Comparison of ENCODE assay signal across 15 mouse cellular contexts in the genomic region with DNA sequence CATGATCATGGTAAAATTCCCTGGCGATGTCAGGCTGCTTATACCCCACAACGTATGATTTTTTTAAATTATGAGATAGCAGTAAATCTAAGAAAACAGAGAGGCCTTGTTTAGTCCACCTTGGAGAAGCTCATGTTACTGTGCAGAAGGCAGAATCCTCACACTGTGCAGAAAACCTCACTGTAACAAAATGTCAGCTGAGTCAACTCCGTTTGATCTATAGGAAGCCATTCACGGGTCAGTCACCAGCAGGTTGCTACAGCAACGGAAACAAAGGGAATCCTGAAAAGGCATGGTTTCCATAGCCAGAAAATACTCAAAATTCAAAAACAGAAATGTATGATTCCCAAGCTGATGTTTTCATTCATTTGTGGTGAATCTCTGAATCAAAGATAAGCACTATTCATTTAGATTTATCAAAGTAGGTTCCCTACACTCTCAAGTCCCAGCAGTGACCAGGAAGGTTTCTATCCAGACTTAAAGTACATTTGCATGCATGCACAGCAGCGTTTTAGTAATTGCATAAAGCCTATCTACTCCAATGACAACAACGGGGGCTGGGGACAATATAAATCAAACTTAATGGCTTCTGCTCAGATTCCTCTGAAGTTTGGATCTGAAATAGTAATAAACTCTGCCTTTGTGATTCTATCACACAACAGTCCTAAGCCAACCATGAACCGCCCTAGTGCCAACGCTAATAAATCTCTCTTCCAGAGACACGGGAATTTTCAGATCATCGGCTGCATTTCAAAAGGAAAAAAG. TPM values are rescaled to one million over a fixed set of nuclear protein-coding genes. Genes with fewer than 3 reads are reported as not detected.
DNase-seq lines count a peak whose midpoint lies in the region; ATAC-seq and TF ChIP-seq lines count a peak whose summit lies in the region.
"Had no signal": no experiment of that assay in that cellular context is flagged by ENCODE, and none has a peak within 500 bp of the region (broad histone marks: within the 10 kb centered on the region; RNA-seq: fewer than 3 reads in every experiment).

No protein-coding gene starts in this region.

- ATAC-seq in kidney, postnatal 0 days (replicated peaks; ENCODE audit: low FRiP score, low read depth), result peak; percentile 74; the same call in 1 of the 2 replicates
- ATAC-seq in midbrain, embryonic 11.5 days (ENCODE audit: low FRiP score), result peak; percentile 90
- ATAC-seq: CD4-positive, CD25-positive, alpha-beta regulatory T cell, adult 4 months; Patski had no signal

- H3K4me2 ChIP-seq in kidney, postnatal 0 days (ENCODE audit: low read length), result no peak overlapping the region
- no peak overlapping the region for H3K4me2 ChIP-seq in midbrain, embryonic 11.5 days

- H3K4me1 ChIP-seq in kidney, postnatal 0 days (replicated peaks; ENCODE audit: insufficient read depth, low read length), result peaks cover 5% of the 10 kb centered on the region; the same call in 1 of the 2 replicates
- peaks cover 3% of the 10 kb centered on the region; the same call in 1 of the 2 replicates for H3K4me1 ChIP-seq in midbrain, embryonic 11.5 days (ENCODE audit: control insufficient read depth, insufficient read depth, low read length)
- peaks cover 8% of the 10 kb centered on the region; the same call in 1 of the 2 replicates for H3K4me1 ChIP-seq in heart, embryonic 10.5 days

- no peak overlapping the region for H3K9ac ChIP-seq in kidney, postnatal 0 days (ENCODE audit: low read depth, low read length)
- no peak overlapping the region for H3K9ac ChIP-seq in midbrain, embryonic 11.5 days (ENCODE audit: low read length)

- H3K4me3 ChIP-seq in kidney, postnatal 0 days (replicated peaks; ENCODE audit: low read depth, low read length), result no peak overlapping the region
- H3K4me3 ChIP-seq in midbrain, embryonic 11.5 days (ENCODE audit: low read depth, low read length), result no peak overlapping the region
- no peak overlapping the region for H3K4me3 ChIP-seq in heart, embryonic 10.5 days

- no peaks in the 10 kb centered on the region for H3K27me3 ChIP-seq in kidney, postnatal 0 days (ENCODE audit: insufficient read depth, low read length)
- H3K27me3 ChIP-seq in midbrain, embryonic 11.5 days (ENCODE audit: control insufficient read depth, insufficient read depth, low read length), result no peaks in the 10 kb centered on the region
- H3K27me3 ChIP-seq in heart, embryonic 10.5 days (ENCODE audit: insufficient read depth, poor library complexity, severe bottlenecking), result no peaks in the 10 kb centered on the region
- H3K27me3 ChIP-seq: Patski had no signal

- no peak for TF ChIP-seq CTCF in kidney, postnatal 0 days (IDR thresholded peaks at IDR 0.05; ENCODE audit: low read depth)

- no peaks in the 10 kb centered on the region for H3K36me3 ChIP-seq in kidney, postnatal 0 days (ENCODE audit: insufficient read depth, low read length)
- no peaks in the 10 kb centered on the region for H3K36me3 ChIP-seq in midbrain, embryonic 11.5 days (ENCODE audit: control insufficient read depth, insufficient read depth, low read length)
- no peaks in the 10 kb centered on the region for H3K36me3 ChIP-seq in heart, embryonic 10.5 days

- H3K27ac ChIP-seq in kidney, postnatal 0 days, result no peak overlapping the region
- no peak overlapping the region for H3K27ac ChIP-seq in midbrain, embryonic 11.5 days (ENCODE audit: low read depth, low read length)
- no peak overlapping the region for H3K27ac ChIP-seq in heart, embryonic 10.5 days

- WGBS in kidney, postnatal 0 days, result 20% methylated on average over 11 of the region's 11 CpGs
- WGBS in midbrain, embryonic 11.5 days, result 56% methylated on average over 11 of the region's 11 CpGs
- WGBS in heart, embryonic 10.5 days, result 75% methylated on average over 11 of the region's 11 CpGs

- H3K9me3 ChIP-seq in kidney, postnatal 0 days (replicated peaks; ENCODE audit: low read length), result no peaks in the 10 kb centered on the region
- no peaks in the 10 kb centered on the region for H3K9me3 ChIP-seq in midbrain, embryonic 11.5 days (ENCODE audit: control insufficient read depth, low read length)
- H3K9me3 ChIP-seq in heart, embryonic 10.5 days, result no peaks in the 10 kb centered on the region

- DNase-seq in kidney, postnatal 0 days (ENCODE audit: low spot score), result peak; percentile 92
- no peak for DNase-seq in kidney, adult 18-20 months
- DNase-seq in forelimb bud, embryonic 11.5 days (ENCODE audit: low read depth, low spot score), result peak; percentile 29
- peak; percentile 87 for DNase-seq in midbrain, embryonic 11.5 days (ENCODE audit: low spot score, missing footprints)
- DNase-seq in ovary, postnatal 14 days (ENCODE audit: low spot score), result no peak
- no peak for DNase-seq in layer of hippocampus, postnatal 25 days (ENCODE audit: extremely low spot score in 1 of 2, low spot score in 1 of 2)
- no peak for DNase-seq in heart, embryonic 10.5 days (ENCODE audit: low spot score)
- DNase-seq: adrenal gland, postnatal 10 days; cerebellum, postnatal 10 days; heart, postnatal 14 days; lung, adult 18-20 months; thymus, postnatal 14 days had no signal

RNA-seq across cellular contexts. Expression of gene Col12a1, which starts 28.7 kb away (rescaled TPM):
- polyA plus RNA-seq in kidney, postnatal 0 days (2015; fragmentation: Nextera tagmentation; extraction: Ambion mirVana), result 42.8 and 43.5 TPM in 2 replicates
- polyA plus RNA-seq in midbrain, embryonic 11.5 days (2014; fragmentation: Nextera tagmentation; extraction: Ambion mirVana), result 14.7 and 17.8 TPM in 2 replicates
- total RNA-seq in layer of hippocampus, postnatal 25 days (2021), result 1 to 10 TPM; 5.5 to 6.9 TPM
- 8.3 and 11.1 TPM in 2 replicates for polyA plus RNA-seq in heart, embryonic 10.5 days (2016; fragmentation: Nextera tagmentation; extraction: Ambion mirVana)
- total RNA-seq: megakaryocyte-erythroid progenitor cell, adult 5-6 weeks had no signal
- polyA plus RNA-seq: CD4-positive, CD25-positive, alpha-beta regulatory T cell, adult 4 months had no signal

Comparison
In these comparisons a context has a peak if more than half of its experiments do, and no peak if none do; other contexts are left out.
1. DNase-seq: peak in kidney, postnatal 0 days (single experiment), forelimb bud, embryonic 11.5 days (single experiment) and midbrain, embryonic 11.5 days (single experiment); none in kidney, adult 18-20 months (single experiment), ovary, postnatal 14 days (single experiment), layer of hippocampus, postnatal 25 days (0 of 2) and heart, embryonic 10.5 days (single experiment).